ENCODE assay signal across 8 mouse cellular contexts in genomic region chr11:68566447-68567059, GRCm38 (mm10). TPM values are rescaled to one million over a fixed set of nuclear protein-coding genes. Genes with fewer than 3 reads are reported as not detected.
A peak's percentile ranks its signal among the peaks of the same experiment; 100 is the strongest.
DNase-seq lines count a peak whose midpoint lies in the region; ATAC-seq lines count a peak whose summit lies in the region.

No protein-coding gene starts in this region.

- peak overlapping the region; percentile 53 for H3K4me2 ChIP-seq in embryonic facial prominence, embryonic 12.5 days (replicated peaks)
- peak overlapping the region; percentile 40 for H3K4me2 ChIP-seq in limb, embryonic 11.5 days (ENCODE audit: low read depth, severe bottlenecking)
- peak overlapping the region; percentile 59 for H3K4me2 ChIP-seq in midbrain, embryonic 13.5 days (replicated peaks)

- no peaks in the 10 kb centered on the region for H3K4me1 ChIP-seq in embryonic facial prominence, embryonic 12.5 days
- no peaks in the 10 kb centered on the region for H3K4me1 ChIP-seq in limb, embryonic 11.5 days (ENCODE audit: control insufficient read depth, insufficient read depth, low read length)
- H3K4me1 ChIP-seq in midbrain, embryonic 13.5 days (replicated peaks), result peaks cover 3% of the 10 kb centered on the region; the same call in 1 of the 2 replicates

- H3K36me3 ChIP-seq in embryonic facial prominence, embryonic 12.5 days, result no peaks in the 10 kb centered on the region
- no peaks in the 10 kb centered on the region for H3K36me3 ChIP-seq in limb, embryonic 11.5 days (ENCODE audit: control insufficient read depth, insufficient read depth, low read length)
- H3K36me3 ChIP-seq in midbrain, embryonic 13.5 days, result no peaks in the 10 kb centered on the region

- no peaks in the 10 kb centered on the region for H3K9me3 ChIP-seq in embryonic facial prominence, embryonic 12.5 days
- no peaks in the 10 kb centered on the region for H3K9me3 ChIP-seq in limb, embryonic 11.5 days (ENCODE audit: control insufficient read depth, low read length)
- H3K9me3 ChIP-seq in midbrain, embryonic 13.5 days, result no peaks in the 10 kb centered on the region

- 0 out of 2 replicates have a peak, but pooled peaks cover 5% of the 10 kb centered on the region for H3K27me3 ChIP-seq in embryonic facial prominence, embryonic 12.5 days
- no peaks in the 10 kb centered on the region for H3K27me3 ChIP-seq in limb, embryonic 11.5 days (ENCODE audit: control insufficient read depth, insufficient read depth, low read length)
- H3K27me3 ChIP-seq in midbrain, embryonic 13.5 days, result peaks cover 12% of the 10 kb centered on the region; the same call in 1 of the 2 replicates

- ATAC-seq in embryonic facial prominence, embryonic 12.5 days (ENCODE audit: insufficient number of reproducible peaks, insufficient read depth, low FRiP score, low TSS enrichment), result no peak
- no peak for ATAC-seq in limb, embryonic 11.5 days (ENCODE audit: insufficient number of reproducible peaks, low FRiP score, low TSS enrichment, low read depth)
- ATAC-seq in midbrain, embryonic 13.5 days, result peak; percentile 80; the same call in 1 of the 2 replicates

- 23% methylated on average over 17 of the region's 17 CpGs for WGBS in embryonic facial prominence, embryonic 12.5 days
- whole genome bisulfite sequencing in limb, embryonic 11.5 days, result 21% methylated on average over 17 of the region's 17 CpGs
- 17% methylated on average over 17 of the region's 17 CpGs for WGBS in midbrain, embryonic 13.5 days

- peak overlapping the region; percentile 22 for H3K4me3 ChIP-seq in embryonic facial prominence, embryonic 12.5 days
- no peak overlapping the region for H3K4me3 ChIP-seq in limb, embryonic 11.5 days (ENCODE audit: low read depth, low read length)
- peak overlapping the region; percentile 36 for H3K4me3 ChIP-seq in midbrain, embryonic 13.5 days (replicated peaks)

- no peak overlapping the region for H3K9ac ChIP-seq in embryonic facial prominence, embryonic 12.5 days
- H3K9ac ChIP-seq in limb, embryonic 11.5 days (ENCODE audit: low read length), result peak overlapping the region; percentile 23
- peak overlapping the region; percentile 46 for H3K9ac ChIP-seq in midbrain, embryonic 13.5 days (replicated peaks)

- H3K27ac ChIP-seq in embryonic facial prominence, embryonic 12.5 days, result no peak overlapping the region
- H3K27ac ChIP-seq in limb, embryonic 11.5 days (replicated peaks; ENCODE audit: low read depth, low read length), result no peak overlapping the region
- no peak overlapping the region for H3K27ac ChIP-seq in midbrain, embryonic 13.5 days

- peak; percentile 91 for DNase-seq in 3T3-L1 (ENCODE audit: low read depth, low spot score)
- peak; percentile 51 to 80 for DNase-seq in adrenal gland, postnatal 36 days
- DNase-seq in heart, adult 8-10 months (ENCODE audit: low spot score), result peak; percentile 63
- peak; percentile 55 to 70 for DNase-seq in kidney, adult 8-10 months
- peak; percentile 85 for DNase-seq in limb, embryonic 11.5 days (ENCODE audit: low spot score)
- DNase-seq in spleen, postnatal 10 days (ENCODE audit: low spot score in 2 of 2), result peak; percentile 30 to 60

RNA-seq across cellular contexts. Expression of gene Mfsd6l, which starts 10.6 kb away (rescaled TPM):
- not detected for total RNA-seq in adrenal gland, postnatal 36 days (2021)
- polyA plus RNA-seq in embryonic facial prominence, embryonic 12.5 days (2016; fragmentation: Nextera tagmentation; extraction: Ambion mirVana), result 0.22 and 0.35 TPM in 2 replicates
- total RNA-seq in heart, adult 8-10 months (2022), result under 1 TPM in 3 of 4 experiments, not detected in 1; 0.11 to 0.25 (median 0.16) TPM
- polyA plus RNA-seq in limb, embryonic 11.5 days (2014; fragmentation: Nextera tagmentation; extraction: Ambion mirVana), result not detected in 2 replicates
- polyA plus RNA-seq in midbrain, embryonic 13.5 days (2015; fragmentation: Nextera tagmentation; extraction: Ambion mirVana), result not detected in 2 replicates

RNA-seq across cellular contexts. Expression of gene Ccdc42, which starts 20.3 kb away (rescaled TPM):
- not detected for total RNA-seq in adrenal gland, postnatal 36 days (2021)
- polyA plus RNA-seq in embryonic facial prominence, embryonic 12.5 days (2016; fragmentation: Nextera tagmentation; extraction: Ambion mirVana), result 0.40 and 0.41 TPM in 2 replicates
- not detected for total RNA-seq in heart, adult 8-10 months (2022)
- polyA plus RNA-seq in limb, embryonic 11.5 days (2014; fragmentation: Nextera tagmentation; extraction: Ambion mirVana), result 1.0 and 1.4 TPM in 2 replicates
- 0.15 and 0.36 TPM in 2 replicates for polyA plus RNA-seq in midbrain, embryonic 13.5 days (2015; fragmentation: Nextera tagmentation; extraction: Ambion mirVana)
